Mouse (Mus musculus) urinary bladder, postnatal 25 days (tissue): ENCODE data around the gene Olfr372.

ENCODE experiments used
- DNase-seq: peaks from one replicate; pipeline ENCODE4 v3.0.0; 2022; ENCODE audit warnings: low spot score

The Olfr372 gene

GRCm38 (mm10) chr8:72099377-72100103 is 58.5 kb downstream of the Olfr372 start:
- DNase-seq, result peak; percentile 15

GRCm38 (mm10) chr8:72105165-72105564 is 64.1 kb downstream of the Olfr372 start:
- DNase-seq, result no peak

- no peak for DNase-seq
These were observed 65.7 kb downstream of the Olfr372 start, which contains the start of gene Olfr374 for GRCm38 (mm10) chr8:72106740-72107139. Gene Olfr374 (plus strand): TSS chr8:72107040.
